Mouse (Mus musculus) embryonic facial prominence, embryonic 10.5 days (tissue): ENCODE measurements around the gene 2610528J11Rik. TPM values are rescaled to one million over a fixed set of nuclear protein-coding genes. Genes with fewer than 3 reads are reported as not detected.
"Not testable (repeated sequence)": the region's sequence is repeated elsewhere in the genome, so short reads cannot be mapped to it uniquely, and the experiment has no call there.

Experiments used
- DNase-seq: peaks from one replicate; pipeline ENCODE4 v3.0.0-alpha.2; 2017; ENCODE audit warnings: low spot score
- H3K27ac ChIP-seq: fragments of 300-500 bp; sonication (generic); replicated peaks from 2 replicates; pipeline ENCODE4 v1.5.1; 2016; ENCODE audit warnings: mild to moderate bottlenecking
- H3K27me3 ChIP-seq: fragments of 300-500 bp; sonication (generic); replicated peaks from 2 replicates; pipeline ENCODE4 v1.6.1; 2016; ENCODE audit warnings: low read depth, mild to moderate bottlenecking; ENCODE audit not compliant: poor library complexity, severe bottlenecking
- H3K36me3 ChIP-seq: fragments of 300-500 bp; sonication (generic); replicated peaks from 2 replicates; pipeline ENCODE4 v1.6.1; 2016; ENCODE audit warnings: mild to moderate bottlenecking, moderate library complexity
- H3K4me1 ChIP-seq: fragments of 300-500 bp; sonication (generic); 2 replicates; pipeline ENCODE4 v1.6.1; 2016
- H3K4me3 ChIP-seq: fragments of 300-500 bp; sonication (generic); 2 replicates; pipeline ENCODE4 v1.5.1; 2016; ENCODE audit warnings: mild to moderate bottlenecking, moderate library complexity
- H3K9me3 ChIP-seq: fragments of 300-500 bp; sonication (generic); 2 replicates; pipeline ENCODE4 v1.6.1; 2016; ENCODE audit warnings: mild to moderate bottlenecking
- WGBS: fragments of 180-500 bp; shearing (Covaris S2); methylation state at CpG from one replicate; pipeline ENCODE4 v1.1.7; 2016; 5-methylcytosine and 5-hydroxymethylcytosine counted together
- polyA plus RNA-seq: library from polyadenylated mRNA; unstranded; fragments of >200 nt; fragmentation: Nextera tagmentation; extraction: Ambion mirVana; gene quantifications from 2 replicates; pipeline ENCODE4 v1.2.1, GENCODE M21; 2016

Gene 2610528J11Rik
- 3.9 TPM in 2 replicates for polyA plus RNA-seq

DNA sequence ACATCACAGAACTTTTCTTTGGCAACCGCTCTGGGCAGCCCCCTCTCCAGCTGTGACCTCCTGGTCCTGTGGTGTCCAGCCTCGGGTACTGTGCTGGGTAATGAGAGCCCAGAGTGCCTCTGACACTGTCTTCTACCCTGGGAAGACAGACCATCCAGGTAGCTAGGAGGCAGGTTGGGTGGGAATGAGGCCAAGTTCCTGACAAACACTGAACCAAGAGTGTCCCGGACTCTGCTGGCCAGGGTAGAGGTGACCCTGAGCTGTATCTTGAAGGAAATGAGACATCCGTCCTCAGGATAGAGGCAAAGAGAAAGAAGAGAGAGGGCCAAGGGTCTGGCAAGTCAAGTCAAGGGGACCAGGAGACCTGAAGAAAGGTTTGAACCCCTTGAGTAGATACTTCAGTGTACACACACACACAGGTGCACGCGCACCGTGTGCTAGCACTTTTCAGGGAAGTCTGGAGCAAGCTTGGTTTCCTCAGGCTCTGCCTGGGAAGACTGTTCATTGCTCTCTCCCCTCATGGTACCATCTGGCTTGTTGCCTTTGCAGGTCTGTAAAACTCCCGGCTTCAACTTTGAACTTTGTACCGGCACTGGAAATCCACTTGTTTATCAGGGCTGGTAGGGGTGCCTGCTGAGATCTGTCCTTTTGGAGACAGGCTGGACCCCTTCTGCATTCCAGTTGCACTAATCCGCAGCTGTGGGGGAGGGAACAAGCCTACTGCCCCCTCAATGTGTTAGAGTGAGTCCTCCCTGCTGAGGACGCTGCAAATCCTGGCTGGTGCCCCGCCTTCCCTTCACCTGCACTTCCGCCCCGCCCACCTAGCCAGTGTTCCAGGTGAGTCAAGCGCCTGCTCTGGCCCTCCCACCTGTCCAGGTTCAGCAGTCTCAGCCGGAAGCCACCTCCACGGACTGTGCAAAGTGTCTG is at the start of gene 2610528J11Rik:
2610528J11Rik (plus strand) TSS at position 592 of the 927 bp plus-strand sequence.
- WGBS = 38% methylated on average over 17 of the region's 17 CpGs

DNA sequence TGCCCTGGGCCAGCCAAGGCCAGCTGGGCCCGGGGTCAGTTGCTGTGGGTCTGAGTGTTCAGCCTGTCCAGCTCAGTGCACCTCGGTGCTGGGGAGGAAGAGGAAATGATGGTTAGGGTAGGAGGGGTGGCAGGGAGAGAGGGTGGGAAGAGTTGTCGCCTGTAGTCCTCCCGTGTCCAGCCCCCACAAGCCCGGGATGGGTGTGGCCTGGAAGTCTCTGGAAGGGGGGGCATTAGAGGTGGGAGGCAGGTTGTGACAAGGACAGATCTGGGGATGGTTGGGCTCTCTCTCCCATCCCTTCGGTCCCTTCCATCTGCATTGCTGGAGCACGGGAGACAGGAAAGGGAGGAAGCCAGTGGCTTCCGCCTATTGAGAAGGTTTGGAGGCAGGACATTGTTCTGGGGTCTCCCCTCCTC is 37.1 kb upstream of the 2610528J11Rik start, which contains the start of gene Tie1:
Tie1 (minus strand) TSS at position 345 of the 416 bp plus-strand sequence.
- DNase-seq = peak; percentile 24
- Histone ChIP-seq H3K4me3 (no peak within 1 kb of the TSS), H3K36me3 (no peaks in the 10 kb centered on the region), H3K27ac (peak within 1 kb of the TSS; percentile 30), H3K27me3 (no peaks in the 10 kb centered on the region), H3K4me1 (peaks cover 16% of the 10 kb centered on the region), H3K9me3 (no peaks in the 10 kb centered on the region)
- 69% methylated on average over 8 of the region's 8 CpGs for WGBS

More for the DNA sequence above, at the start of gene 2610528J11Rik:
- DNase-seq = peak; percentile 55
- H3K27ac ChIP-seq = peak within 1 kb of the TSS; percentile 4; the same call in 1 of the 2 replicates
- peaks cover 25% of the 10 kb centered on the region for H3K4me1 ChIP-seq
- H3K27me3 ChIP-seq = no peaks in the 10 kb centered on the region; the same call in 1 of the 2 replicates
- H3K36me3 ChIP-seq = no peaks in the 10 kb centered on the region
- H3K4me3 ChIP-seq = peak within 1 kb of the TSS; percentile 19
- H3K9me3 ChIP-seq = no peaks in the 10 kb centered on the region

DNA sequence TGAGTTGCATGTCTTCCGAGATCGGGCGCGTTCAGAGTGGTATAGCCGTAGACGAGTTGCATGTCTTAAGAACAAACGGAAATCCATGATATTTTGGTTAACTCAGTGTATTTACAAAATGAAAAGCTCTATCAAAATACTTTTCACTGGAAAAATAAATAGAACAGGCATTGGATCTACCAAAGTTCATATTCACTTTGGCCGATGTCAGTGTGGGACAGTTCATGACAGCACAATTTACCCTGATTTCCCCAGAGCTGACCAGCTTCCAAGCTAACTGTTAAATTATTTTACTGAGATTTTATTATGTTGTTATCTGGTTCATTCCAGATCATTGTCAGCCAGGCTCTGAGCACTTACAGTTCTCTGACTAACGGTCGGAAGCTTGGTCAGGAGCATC is 36.3 kb upstream of the 2610528J11Rik start:
- WGBS = 94% methylated on average over 10 of the region's 10 CpGs
- DNase-seq = no peak
- no peaks in the 10 kb centered on the region for H3K9me3 ChIP-seq
- no peaks in the 10 kb centered on the region for H3K27me3 ChIP-seq
- no peak overlapping the region for H3K4me3 ChIP-seq
- peaks cover 12% of the 10 kb centered on the region for H3K4me1 ChIP-seq
- H3K27ac ChIP-seq = no peak overlapping the region
- no peaks in the 10 kb centered on the region for H3K36me3 ChIP-seq

DNA sequence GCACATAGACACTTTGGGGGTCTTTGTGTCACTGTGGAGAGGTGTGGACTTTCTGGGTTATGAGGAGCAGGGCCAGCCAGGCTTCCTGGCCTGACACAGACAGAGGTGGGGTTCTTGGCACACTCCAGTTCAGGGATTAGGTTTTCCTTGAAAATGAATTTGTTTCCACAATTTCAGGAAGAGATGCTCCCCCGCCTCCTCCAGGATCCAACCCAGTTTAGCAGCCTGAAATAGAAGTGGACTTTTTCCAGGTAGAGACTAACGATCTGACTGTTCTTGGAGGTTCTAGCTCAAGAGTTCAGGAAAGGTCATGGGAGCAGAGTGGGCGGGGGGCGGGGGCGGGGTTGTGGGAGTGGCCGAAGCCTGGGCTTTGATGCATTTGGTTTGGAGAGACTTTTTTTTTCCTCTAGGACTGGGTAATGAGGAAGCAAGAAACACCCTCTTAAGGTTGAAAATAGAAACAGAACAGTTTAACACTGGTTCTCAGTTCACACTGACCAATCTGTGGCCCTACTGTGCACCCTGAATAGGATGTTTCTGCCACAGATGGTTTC is 26.6 kb upstream of the 2610528J11Rik start:
- WGBS = 52% methylated on average over 6 of the region's 6 CpGs
- no peaks in the 10 kb centered on the region for H3K27me3 ChIP-seq
- DNase-seq = no peak
- peaks cover 8% of the 10 kb centered on the region; the same call in 1 of the 2 replicates for H3K4me1 ChIP-seq
- no peaks in the 10 kb centered on the region for H3K9me3 ChIP-seq
- no peak overlapping the region for H3K27ac ChIP-seq
- H3K36me3 ChIP-seq = no peaks in the 10 kb centered on the region
- no peak overlapping the region for H3K4me3 ChIP-seq

DNA sequence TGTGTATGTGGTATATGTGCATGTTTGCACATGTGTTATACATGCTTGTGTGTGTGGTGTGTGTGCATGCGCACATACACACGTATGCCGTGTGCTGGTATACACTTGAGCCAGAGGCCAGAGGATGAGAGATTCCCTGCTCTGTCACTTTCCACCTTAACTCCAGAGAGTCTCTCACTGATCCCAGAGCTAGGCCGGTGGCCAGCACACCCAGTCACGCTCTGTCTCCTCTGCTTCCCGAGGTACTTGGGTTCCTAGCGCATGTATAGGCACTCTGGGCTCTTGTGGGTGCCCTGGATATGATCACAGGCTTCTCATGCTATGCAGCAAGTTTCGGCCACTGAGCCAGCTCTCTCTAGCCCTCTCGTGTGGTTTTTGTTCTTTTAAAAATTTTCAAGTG is 26.0 kb upstream of the 2610528J11Rik start:
- H3K27me3 ChIP-seq = no peaks in the 10 kb centered on the region
- H3K4me3 ChIP-seq = no peak overlapping the region
- H3K36me3 ChIP-seq = no peaks in the 10 kb centered on the region
- DNase-seq = no peak
- 71% methylated on average over 9 of the region's 9 CpGs for WGBS
- no peak overlapping the region for H3K27ac ChIP-seq
- H3K4me1 ChIP-seq = peaks cover 8% of the 10 kb centered on the region; the same call in 1 of the 2 replicates
- H3K9me3 ChIP-seq = no peaks in the 10 kb centered on the region

DNA sequence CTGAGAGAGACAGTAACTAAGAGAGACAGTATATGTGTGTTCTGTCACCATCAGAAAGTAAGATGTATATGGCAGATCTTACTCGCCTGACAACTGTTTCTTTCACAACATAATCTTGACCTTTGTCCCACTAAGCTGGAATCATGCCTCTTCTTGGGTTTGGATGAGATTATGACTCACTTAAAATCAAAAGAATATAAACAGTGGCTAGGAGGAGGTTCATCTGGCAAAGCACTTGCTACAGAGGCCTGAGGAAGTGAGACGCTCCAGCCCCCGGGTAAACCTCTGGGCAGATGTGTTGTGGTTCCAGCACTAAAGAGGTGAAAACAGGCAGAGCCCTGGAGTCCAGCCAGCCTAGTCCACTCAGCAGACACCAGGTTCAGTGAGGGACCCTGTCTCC is 21.2 kb upstream of the 2610528J11Rik start:
- Histone ChIP-seq H3K4me3 (no peak overlapping the region), H3K36me3 (no peaks in the 10 kb centered on the region), H3K27me3 (no peaks in the 10 kb centered on the region), H3K9me3 (no peaks in the 10 kb centered on the region), H3K27ac (no peak overlapping the region), H3K4me1 (peaks cover 10% of the 10 kb centered on the region)
- WGBS = 77% methylated on average over 3 of the region's 3 CpGs
- DNase-seq = no peak

DNA sequence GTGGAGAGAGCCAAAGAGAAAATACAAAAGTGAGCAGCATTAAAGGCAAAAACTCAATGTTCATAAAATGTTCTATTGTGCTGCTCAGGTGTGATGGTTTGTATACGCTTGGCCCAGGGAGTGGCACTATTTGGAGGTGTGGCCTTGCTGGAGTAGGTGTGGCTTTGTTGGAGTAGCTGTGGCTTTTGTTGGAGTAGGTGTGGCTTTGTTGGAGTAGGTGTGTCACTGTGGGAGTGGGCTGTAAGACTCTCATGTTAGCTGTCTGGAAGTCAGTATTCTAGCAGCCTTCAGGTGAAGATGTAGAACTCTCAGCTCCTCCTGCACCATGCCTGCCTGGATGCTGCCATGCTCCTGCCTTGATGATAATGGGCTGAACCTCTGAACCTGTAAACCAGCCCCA is 19.6 kb upstream of the 2610528J11Rik start:
- not testable (repeated sequence) for H3K27ac ChIP-seq, H3K9me3 ChIP-seq, H3K27me3 ChIP-seq, H3K36me3 ChIP-seq, H3K4me3 ChIP-seq, DNase-seq
- 85% methylated on average over 1 of the region's 1 CpGs for WGBS
- peaks cover 14% of the 10 kb centered on the region for H3K4me1 ChIP-seq

DNA sequence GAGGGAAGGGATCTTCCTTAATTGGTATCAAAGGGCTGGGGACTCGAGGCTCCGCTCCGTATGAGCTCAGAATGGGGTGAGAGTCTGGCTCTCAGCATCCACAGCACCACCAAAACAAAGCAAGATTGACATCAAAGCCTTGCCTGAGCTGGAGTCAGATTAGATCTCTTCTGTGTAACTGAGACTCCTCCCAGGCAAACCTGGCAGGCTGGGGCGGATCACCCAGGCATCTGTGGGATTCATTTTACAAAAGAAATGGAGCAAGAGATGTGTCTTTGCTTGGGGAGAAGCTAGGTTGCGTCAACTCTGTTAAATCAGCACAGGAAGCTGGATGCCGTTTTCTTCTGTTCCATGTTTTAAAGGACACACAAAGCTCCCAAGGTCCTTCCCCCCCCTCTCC is 17.7 kb upstream of the 2610528J11Rik start:
- no peaks in the 10 kb centered on the region for H3K36me3 ChIP-seq
- 8% methylated on average over 6 of the region's 6 CpGs for WGBS
- H3K9me3 ChIP-seq = no peaks in the 10 kb centered on the region
- no peak overlapping the region for H3K27ac ChIP-seq
- peak; percentile 61 for DNase-seq
- peaks cover 14% of the 10 kb centered on the region for H3K4me1 ChIP-seq
- H3K27me3 ChIP-seq = no peaks in the 10 kb centered on the region
- H3K4me3 ChIP-seq = no peak overlapping the region

DNA sequence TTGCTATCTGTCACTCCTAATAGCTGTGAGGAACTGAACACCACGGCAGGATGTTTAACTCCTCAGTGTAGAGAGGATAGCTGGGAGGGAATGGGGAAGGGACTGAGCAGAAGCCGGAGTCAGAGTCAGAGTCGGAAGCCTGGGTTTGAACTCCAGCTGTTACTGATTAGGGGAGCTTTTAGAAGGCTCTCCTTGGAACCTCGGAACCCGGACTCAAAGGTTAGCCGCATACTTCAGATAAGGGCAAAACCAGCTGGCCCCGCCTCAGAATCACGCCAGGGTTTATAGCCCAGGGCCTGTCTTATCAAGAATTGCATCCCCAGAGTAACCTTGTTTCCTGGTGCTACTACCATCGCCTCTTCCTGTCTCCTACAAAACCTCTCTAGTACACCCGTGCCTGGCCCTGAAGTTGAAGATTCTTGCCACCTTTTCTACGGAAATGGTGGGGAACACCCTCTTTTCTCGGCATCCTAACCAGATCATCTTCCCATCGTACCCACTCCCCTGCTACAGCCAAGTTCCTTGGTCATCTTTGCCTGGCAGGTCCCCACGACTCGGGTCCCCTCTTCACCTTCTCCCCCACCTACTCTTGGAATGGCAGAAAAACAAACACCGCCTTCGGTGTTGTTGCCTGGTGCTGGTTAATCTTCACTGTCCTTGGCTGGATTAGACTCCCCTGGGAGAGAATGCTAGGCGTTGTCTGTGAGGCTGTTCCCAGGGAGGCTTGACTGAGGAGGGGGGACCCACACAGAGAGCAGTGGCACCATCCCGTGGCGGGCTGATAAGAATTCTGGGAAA is 9.9 kb upstream of the 2610528J11Rik start:
- Histone ChIP-seq H3K27ac (peak overlapping the region; percentile 35), H3K9me3 (no peaks in the 10 kb centered on the region), H3K4me3 (0 out of 2 replicates have a peak overlapping the region, but pooled peaks have one; percentile 2), H3K27me3 (peaks cover 20% of the 10 kb centered on the region; the same call in 1 of the 2 replicates), H3K4me1 (peaks cover 25% of the 10 kb centered on the region), H3K36me3 (no peaks in the 10 kb centered on the region)
- 12% methylated on average over 20 of the region's 20 CpGs for WGBS
- DNase-seq = peak; percentile 60

DNA sequence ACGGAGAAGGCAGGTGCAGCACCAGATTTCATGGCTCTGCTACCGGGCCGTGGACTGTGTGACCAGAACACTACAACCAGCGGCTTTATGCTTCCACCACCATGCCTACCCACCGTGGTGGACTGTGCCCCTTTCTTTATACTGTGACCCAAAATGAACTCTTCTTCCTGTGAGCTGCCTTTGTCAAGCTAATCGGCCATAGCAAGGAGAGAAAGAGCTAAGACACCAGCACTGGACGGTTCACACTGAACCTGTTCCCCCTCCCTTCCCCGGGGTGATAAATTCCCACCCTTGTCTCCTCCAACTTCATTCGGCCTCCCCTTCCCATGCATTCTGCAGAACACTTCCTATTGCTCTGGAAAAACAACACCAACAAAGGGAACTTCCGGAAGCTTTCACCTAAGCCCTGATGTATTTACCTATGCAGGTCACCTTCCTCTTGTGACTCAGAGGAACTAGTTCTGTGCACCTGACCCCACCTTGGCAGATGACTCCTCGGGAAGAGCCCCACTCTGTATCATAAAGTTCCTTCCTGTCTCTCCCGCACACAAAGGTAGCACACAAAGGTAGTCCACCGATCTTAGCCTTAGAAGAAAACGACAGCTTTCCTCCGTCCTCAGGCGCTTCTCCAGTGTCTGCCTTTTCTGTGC is 9.2 kb upstream of the 2610528J11Rik start:
- Histone ChIP-seq H3K27ac (peak overlapping the region; percentile 35; the same call in 1 of the 2 replicates), H3K27me3 (peaks cover 20% of the 10 kb centered on the region; the same call in 1 of the 2 replicates), H3K9me3 (no peaks in the 10 kb centered on the region), H3K4me3 (0 out of 2 replicates have a peak overlapping the region, but pooled peaks have one; percentile 2), H3K4me1 (peaks cover 23% of the 10 kb centered on the region), H3K36me3 (no peaks in the 10 kb centered on the region)
- no peak for DNase-seq
- 34% methylated on average over 16 of the region's 16 CpGs for WGBS

DNA sequence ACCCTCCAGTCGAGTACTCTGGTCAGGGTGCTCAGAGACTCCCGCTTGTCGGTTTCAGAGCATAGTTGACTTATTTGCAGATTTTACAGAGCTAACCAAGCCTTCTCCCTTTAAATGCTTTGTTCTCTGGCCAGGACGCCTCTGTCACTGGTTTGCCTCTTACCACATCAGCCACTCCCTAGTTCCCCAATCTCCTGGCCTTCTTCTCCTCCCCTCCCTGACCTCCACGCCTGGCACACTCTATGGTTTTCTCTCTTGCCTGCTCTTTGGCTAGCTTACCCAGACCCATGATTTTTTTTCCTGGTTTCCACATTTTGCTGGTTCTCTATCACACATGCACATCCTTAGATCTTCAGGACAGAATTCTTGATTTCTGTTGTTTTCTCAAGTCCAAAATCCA is 8.6 kb upstream of the 2610528J11Rik start:
- H3K27ac ChIP-seq = no peak overlapping the region

More for the DNA sequence above, 8.6 kb upstream of the 2610528J11Rik start:
- no peak for DNase-seq
- WGBS = 70% methylated on average over 5 of the region's 5 CpGs
- no peaks in the 10 kb centered on the region for H3K36me3 ChIP-seq
- peaks cover 20% of the 10 kb centered on the region; the same call in 1 of the 2 replicates for H3K27me3 ChIP-seq
- peaks cover 23% of the 10 kb centered on the region for H3K4me1 ChIP-seq
- H3K9me3 ChIP-seq = no peaks in the 10 kb centered on the region
- no peak overlapping the region for H3K4me3 ChIP-seq
